Mouse (Mus musculus) olfactory bulb, adult 2 months (tissue): ENCODE measurements around the gene Dnajc11.

Experiments used
- CTCF ChIP-seq: fragments of 200-500 bp; IDR thresholded peaks from 2 replicates; pipeline ENCODE4 v1.5.1; 2012; ENCODE audit warnings: low read depth, mild to moderate bottlenecking, low read length, moderate library complexity; ENCODE audit not compliant: insufficient read depth
- POLR2A ChIP-seq: fragments of 200-500 bp; IDR thresholded peaks from 2 replicates; pipeline ENCODE4 v1.6.1; 2012; ENCODE audit warnings: mild to moderate bottlenecking, low read depth, low read length, moderate library complexity; ENCODE audit not compliant: insufficient read depth

DNA sequence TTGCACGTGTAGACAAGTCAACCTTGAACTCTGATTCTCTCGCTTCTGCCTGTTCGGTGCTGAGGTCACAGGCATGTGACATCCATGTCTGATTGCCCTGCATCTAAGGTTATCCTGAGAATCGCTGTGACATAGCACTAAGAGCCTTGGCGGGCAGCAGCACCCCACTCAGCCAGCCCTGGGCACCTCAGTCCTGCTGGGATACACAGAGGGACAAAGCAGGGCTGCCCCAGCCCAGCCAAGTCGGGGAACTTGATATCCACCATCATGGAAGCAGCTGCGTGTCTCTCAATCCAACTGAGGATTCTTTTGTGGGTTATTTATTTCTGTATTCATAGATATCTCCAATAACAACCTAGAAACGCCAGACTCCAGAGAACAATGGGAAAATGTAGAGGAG is 24.7 kb upstream of the Dnajc11 start:
- TF ChIP-seq POLR2A (no peak), CTCF (no peak)
